Mouse (Mus musculus): ENCODE data around the gene Mmp28.

DNA sequence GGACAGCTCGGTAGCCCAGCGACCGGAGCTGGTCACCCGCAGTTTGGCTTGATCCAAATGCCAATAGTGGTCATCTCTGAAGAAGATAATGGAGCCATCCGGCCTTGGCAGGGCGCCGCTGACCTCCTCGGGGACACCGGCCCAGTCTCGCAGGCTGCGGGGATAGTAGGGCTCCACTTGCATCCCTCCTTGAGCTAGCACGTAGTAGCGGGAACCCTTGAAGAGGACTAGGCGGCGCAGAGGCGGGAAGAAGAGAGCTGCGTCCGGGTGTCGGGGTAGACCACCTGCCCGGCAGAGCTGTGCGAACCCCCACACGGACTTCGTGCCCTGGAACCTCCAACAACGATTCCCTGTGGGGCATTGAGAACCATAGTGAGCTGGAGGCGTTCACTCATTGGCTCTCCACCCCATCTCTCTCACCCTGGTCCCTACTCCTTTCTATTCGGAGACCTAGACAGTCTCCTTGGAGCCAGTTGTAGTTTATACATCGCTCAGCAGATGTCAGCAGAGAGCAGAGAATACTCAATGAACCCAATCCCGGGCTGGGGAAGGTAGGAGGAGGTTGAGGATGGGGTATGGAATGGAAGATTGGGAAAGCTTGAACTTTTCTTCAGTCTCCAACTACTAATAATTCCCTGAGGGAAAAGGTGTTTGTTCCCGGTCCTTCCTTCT lies 20.1 kb downstream of the Mmp28 start:
- TF ChIP-seq POLR2A (IDR thresholded peaks at IDR 0.05; ENCODE audit: insufficient read length, low read depth): no peak
- no peak for TF ChIP-seq MAX (IDR thresholded peaks at IDR 0.05; ENCODE audit: low read depth)
- no peak for TF ChIP-seq REST (IDR thresholded peaks at IDR 0.05; ENCODE audit: insufficient read depth, insufficient read length)
- peak; percentile 45 for TF ChIP-seq POLR2AphosphoS2 (IDR thresholded peaks at IDR 0.05; ENCODE audit: insufficient read length, low read depth)
- no peak for TF ChIP-seq MYOD1 (IDR thresholded peaks at IDR 0.05; ENCODE audit: control insufficient read depth in 1 of 3, insufficient read length in 2 of 3, low read depth in 2 of 3)
- TF ChIP-seq MYOG (IDR thresholded peaks at IDR 0.05; ENCODE audit: control insufficient read depth in 1 of 3, insufficient read depth in 1 of 3, insufficient read length in 2 of 3, low read depth in 2 of 3): no peak
- no peak for TF ChIP-seq TCF12 (IDR thresholded peaks at IDR 0.05; ENCODE audit: insufficient read depth, poor library complexity, severe bottlenecking)
- TF ChIP-seq USF1 (IDR thresholded peaks at IDR 0.05; ENCODE audit: low read depth): no peak
- no peak for TF ChIP-seq TCF3 (IDR thresholded peaks at IDR 0.05; ENCODE audit: insufficient read length, low read depth)
- TF ChIP-seq SRF (IDR thresholded peaks at IDR 0.05; ENCODE audit: control insufficient read depth, insufficient read length, low read depth): no peak
